Mouse (Mus musculus) heart, embryonic 12.5 days (tissue): Measurements from ENCODE around the gene Wif1. TPM values are rescaled to one million over a fixed set of nuclear protein-coding genes. Genes with fewer than 3 reads are reported as not detected.

ENCODE experiments used
- ATAC-seq: fragments of 200-750 bp; cut with Nextera tagmentation; 2 replicates; pipeline ENCODE4 v1.8.0; 2017; ENCODE audit warnings: moderate TSS enrichment, moderate library complexity; ENCODE audit not compliant: insufficient number of reproducible peaks, low FRiP score
- H3K27ac ChIP-seq: fragments of 300-500 bp; sonication (generic); 2 replicates; pipeline ENCODE4 v1.5.1; 2016; ENCODE audit warnings: mild to moderate bottlenecking, moderate library complexity; ENCODE audit not compliant: poor library complexity, severe bottlenecking
- H3K27me3 ChIP-seq: fragments of 300-500 bp; sonication (generic); replicated peaks from 2 replicates; pipeline ENCODE4 v1.6.1; 2016; ENCODE audit warnings: mild to moderate bottlenecking, moderate library complexity
- H3K36me3 ChIP-seq: fragments of 300-500 bp; sonication (generic); 2 replicates; pipeline ENCODE4 v1.6.1; 2016; ENCODE audit warnings: mild to moderate bottlenecking, moderate library complexity
- H3K4me1 ChIP-seq: fragments of 300-500 bp; sonication (generic); replicated peaks from 2 replicates; pipeline ENCODE4 v1.6.1; 2016; ENCODE audit warnings: mild to moderate bottlenecking
- H3K4me2 ChIP-seq: fragments of 300-500 bp; sonication (generic); 2 replicates; pipeline ENCODE4 v1.6.1; 2016; ENCODE audit warnings: mild to moderate bottlenecking, moderate library complexity
- H3K4me3 ChIP-seq: fragments of 300-500 bp; sonication (generic); 2 replicates; pipeline ENCODE4 v1.5.1; 2016; ENCODE audit warnings: mild to moderate bottlenecking
- H3K9ac ChIP-seq: fragments of 300-500 bp; sonication (generic); 2 replicates; pipeline ENCODE4 v1.6.1; 2016; ENCODE audit warnings: mild to moderate bottlenecking, moderate library complexity
- H3K9me3 ChIP-seq: fragments of 300-500 bp; sonication (generic); replicated peaks from 2 replicates; pipeline ENCODE4 v1.6.1; 2016; ENCODE audit warnings: mild to moderate bottlenecking, moderate library complexity
- WGBS: fragments of 180-500 bp; shearing (Covaris S2); methylation state at CpG from one replicate; pipeline ENCODE4 v1.1.7; 2016; 5-methylcytosine and 5-hydroxymethylcytosine counted together
- polyA plus RNA-seq: library from polyadenylated mRNA; unstranded; fragments of >200 nt; fragmentation: Nextera tagmentation; extraction: Ambion mirVana; gene quantifications from 2 replicates; pipeline ENCODE4 v1.2.1, GENCODE M21; 2016

Wif1 gene
- polyA plus RNA-seq, 1 experiment from 2014 or later, result 3.7 TPM

DNA sequence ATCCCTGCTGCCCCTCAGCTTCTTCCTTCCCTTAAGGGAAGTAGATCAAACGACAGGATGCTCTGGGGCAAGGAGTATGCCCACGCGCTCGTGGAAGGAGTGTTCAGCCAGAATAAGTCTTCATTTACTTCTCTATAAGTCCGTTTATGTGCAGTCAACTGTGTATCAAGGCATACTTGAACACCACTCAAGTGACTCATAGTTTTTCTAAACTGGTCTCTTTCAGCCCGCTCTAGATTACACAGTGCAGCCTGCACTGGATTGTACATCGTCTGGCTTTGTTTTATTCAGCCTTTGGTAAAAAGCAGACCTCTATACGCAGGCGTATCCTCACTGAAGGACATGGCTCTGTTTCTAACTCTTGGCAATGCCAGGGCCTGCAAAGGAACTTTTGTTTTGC is 46.7 kb downstream of the Wif1 start:
- no peaks in the 10 kb centered on the region for H3K27me3 ChIP-seq
- H3K4me2 ChIP-seq, result no peak overlapping the region
- H3K9ac ChIP-seq, result no peak overlapping the region
- no peak overlapping the region for H3K27ac ChIP-seq
- no peaks in the 10 kb centered on the region for H3K4me1 ChIP-seq
- H3K36me3 ChIP-seq, result no peaks in the 10 kb centered on the region
- H3K4me3 ChIP-seq, result no peak overlapping the region
- 80% methylated on average over 9 of the region's 9 CpGs for WGBS
- ATAC-seq, result no peak
- H3K9me3 ChIP-seq, result 0 out of 2 replicates have a peak, but pooled peaks cover 4% of the 10 kb centered on the region

DNA sequence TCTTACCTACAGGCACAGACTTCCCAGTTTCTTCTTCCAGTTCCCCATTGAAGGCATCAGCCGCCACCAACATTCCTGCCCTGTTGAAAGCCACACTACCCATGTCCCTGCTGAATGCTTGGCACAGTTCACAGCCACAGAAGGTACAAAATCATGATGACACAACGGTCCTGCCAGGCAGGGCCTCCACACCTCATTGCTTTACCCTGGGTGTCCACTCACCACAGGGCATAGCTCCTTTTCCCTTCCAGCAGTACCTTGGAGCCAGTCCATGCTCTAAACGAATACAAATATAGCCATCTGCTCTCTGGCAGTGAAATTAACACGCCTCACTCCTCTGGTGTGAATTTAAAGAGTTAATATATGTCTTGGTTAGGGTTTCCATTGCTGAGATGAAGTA is 49.1 kb downstream of the Wif1 start:
- WGBS, result 84% methylated on average over 4 of the region's 4 CpGs
- H3K27ac ChIP-seq, result no peak overlapping the region

DNA sequence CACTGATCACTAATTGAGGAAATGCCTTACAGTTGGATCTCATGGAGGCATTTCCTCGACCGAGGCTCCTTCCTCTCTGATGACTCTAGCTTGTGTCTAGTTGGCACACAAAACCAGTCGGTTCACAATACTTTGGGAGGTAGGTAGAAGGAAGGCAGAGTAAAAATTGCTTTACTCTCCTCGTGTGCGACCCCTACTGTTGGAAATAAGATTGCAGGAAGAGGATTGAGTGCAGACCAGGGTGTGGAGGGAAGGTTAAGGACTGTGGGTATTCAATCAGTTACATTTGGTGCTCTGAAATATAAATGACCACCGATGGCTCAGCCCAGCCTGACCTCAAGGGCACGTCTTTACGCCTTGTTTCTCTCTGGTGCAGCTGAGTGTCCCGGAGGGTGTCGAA is 49.8 kb downstream of the Wif1 start:
- no peak for ATAC-seq
- Histone ChIP-seq H3K9ac (no peak overlapping the region), H3K27me3 (no peaks in the 10 kb centered on the region), H3K4me3 (no peak overlapping the region), H3K36me3 (no peaks in the 10 kb centered on the region), H3K9me3 (no peaks in the 10 kb centered on the region), H3K4me1 (no peaks in the 10 kb centered on the region), H3K4me2 (no peak overlapping the region), H3K27ac (no peak overlapping the region)
- WGBS, result 56% methylated on average over 10 of the region's 10 CpGs

More for the DNA sequence above, 49.1 kb downstream of the Wif1 start:
- Histone ChIP-seq H3K4me1 (no peaks in the 10 kb centered on the region), H3K9me3 (no peaks in the 10 kb centered on the region), H3K9ac (no peak overlapping the region), H3K4me3 (no peak overlapping the region), H3K36me3 (no peaks in the 10 kb centered on the region), H3K4me2 (no peak overlapping the region), H3K27me3 (no peaks in the 10 kb centered on the region)
- no peak for ATAC-seq

DNA sequence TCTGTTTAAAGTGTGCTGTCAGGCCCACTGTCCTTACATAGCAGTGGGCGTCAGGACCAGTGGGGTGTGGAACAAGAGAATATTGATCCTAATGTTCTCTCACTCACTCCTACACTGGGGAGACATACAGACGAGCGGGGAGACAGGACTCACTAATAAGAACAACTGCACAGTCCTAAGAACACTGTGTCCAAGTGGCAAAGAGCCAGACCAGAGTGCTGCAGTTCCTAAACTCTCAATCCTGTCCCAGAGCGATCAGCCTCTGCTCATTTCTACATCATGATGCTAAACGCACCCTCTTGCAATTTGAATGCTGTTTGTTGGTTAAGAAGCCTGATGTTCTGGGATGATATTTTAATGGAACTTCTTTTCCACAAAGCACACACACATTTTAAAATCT is 54.9 kb downstream of the Wif1 start:
- no peaks in the 10 kb centered on the region for H3K9me3 ChIP-seq
- H3K27me3 ChIP-seq, result no peaks in the 10 kb centered on the region
- H3K27ac ChIP-seq, result no peak overlapping the region
- H3K4me1 ChIP-seq, result no peaks in the 10 kb centered on the region
- WGBS, result 74% methylated on average over 5 of the region's 5 CpGs
- no peak for ATAC-seq
- no peaks in the 10 kb centered on the region for H3K36me3 ChIP-seq
- no peak overlapping the region for H3K4me2 ChIP-seq
- no peak overlapping the region for H3K9ac ChIP-seq
- no peak overlapping the region for H3K4me3 ChIP-seq

DNA sequence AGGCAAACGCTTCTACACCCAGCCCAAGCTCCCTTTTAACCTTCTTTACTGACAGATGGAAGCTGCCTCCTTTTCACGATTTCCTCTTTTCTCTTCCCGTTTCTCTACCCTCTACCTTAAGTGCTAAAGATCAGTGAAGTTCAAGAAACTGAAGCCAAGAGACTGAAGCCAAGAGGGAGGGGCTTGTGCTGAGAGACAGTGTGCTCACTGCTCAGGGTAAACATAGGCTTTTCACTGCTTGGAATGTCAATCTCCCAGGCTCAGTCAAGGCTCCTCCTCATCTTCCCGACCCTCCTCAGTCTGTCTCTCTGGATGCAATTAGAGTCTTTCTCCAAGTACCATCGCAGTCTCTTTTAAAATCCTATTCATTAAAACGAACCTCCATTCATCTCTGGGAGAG is 55.6 kb downstream of the Wif1 start:
- ATAC-seq, result no peak

DNA sequence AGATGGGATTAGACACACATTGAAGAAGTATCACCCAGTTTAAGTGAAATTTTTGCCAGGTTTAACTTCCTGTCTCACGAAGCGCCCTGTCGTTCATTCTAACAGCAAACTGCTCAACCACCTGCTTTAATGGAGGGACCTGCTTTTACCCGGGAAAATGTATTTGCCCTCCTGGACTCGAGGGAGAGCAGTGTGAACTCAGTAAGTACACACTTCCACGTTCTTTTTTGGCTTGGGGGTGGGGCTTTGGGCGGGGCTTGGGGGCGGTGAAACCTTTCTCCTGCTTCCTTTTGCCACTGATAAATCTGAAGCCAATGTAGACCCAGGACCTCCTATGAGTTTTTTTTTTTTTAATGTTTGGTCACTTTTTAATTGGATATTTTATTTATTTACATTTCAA is 56.2 kb downstream of the Wif1 start:
- no peak overlapping the region for H3K4me3 ChIP-seq

More for the DNA sequence above, 55.6 kb downstream of the Wif1 start:
- WGBS, result 5% methylated on average over 6 of the region's 6 CpGs
- H3K4me1 ChIP-seq, result no peaks in the 10 kb centered on the region
- no peaks in the 10 kb centered on the region for H3K36me3 ChIP-seq
- no peaks in the 10 kb centered on the region for H3K27me3 ChIP-seq
- no peaks in the 10 kb centered on the region for H3K9me3 ChIP-seq
- H3K4me2 ChIP-seq, result peak overlapping the region; percentile 50
- H3K9ac ChIP-seq, result no peak overlapping the region
- peak overlapping the region; percentile 0; the same call in 1 of the 2 replicates for H3K4me3 ChIP-seq
- H3K27ac ChIP-seq, result no peak overlapping the region

DNA sequence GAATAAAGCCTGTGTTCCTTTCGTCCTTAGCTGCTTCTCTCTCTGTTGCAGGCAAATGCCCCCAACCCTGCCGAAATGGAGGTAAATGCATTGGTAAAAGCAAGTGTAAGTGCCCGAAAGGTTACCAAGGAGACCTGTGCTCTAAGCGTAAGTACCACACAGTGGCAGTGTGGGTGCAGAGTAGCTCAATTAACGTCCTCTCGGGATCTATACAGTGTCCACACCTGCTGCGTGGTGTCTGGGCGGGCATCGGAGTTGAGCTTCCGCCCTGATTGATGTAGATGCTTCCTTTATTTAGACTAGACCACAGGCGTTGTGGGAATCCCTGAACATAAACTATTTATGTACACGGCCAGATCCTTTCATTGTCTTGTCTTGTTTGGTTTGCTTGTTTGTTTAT is 62.2 kb downstream of the Wif1 start:
- no peaks in the 10 kb centered on the region for H3K36me3 ChIP-seq
- H3K4me2 ChIP-seq, result no peak overlapping the region
- no peak overlapping the region for H3K9ac ChIP-seq
- 67% methylated on average over 12 of the region's 12 CpGs for WGBS
- H3K27me3 ChIP-seq, result 0 out of 2 replicates have a peak, but pooled peaks cover 3% of the 10 kb centered on the region
- H3K27ac ChIP-seq, result no peak overlapping the region
- H3K4me1 ChIP-seq, result 0 out of 2 replicates have a peak, but pooled peaks cover 3% of the 10 kb centered on the region
- H3K4me3 ChIP-seq, result no peak overlapping the region
- no peaks in the 10 kb centered on the region for H3K9me3 ChIP-seq
- no peak for ATAC-seq

More for the DNA sequence above, 56.2 kb downstream of the Wif1 start:
- Histone ChIP-seq H3K9me3 (no peaks in the 10 kb centered on the region), H3K4me2 (peak overlapping the region; percentile 54), H3K27me3 (no peaks in the 10 kb centered on the region), H3K4me1 (no peaks in the 10 kb centered on the region), H3K27ac (no peak overlapping the region), H3K36me3 (no peaks in the 10 kb centered on the region), H3K9ac (no peak overlapping the region)
- no peak for ATAC-seq
- 29% methylated on average over 8 of the region's 8 CpGs for WGBS

DNA sequence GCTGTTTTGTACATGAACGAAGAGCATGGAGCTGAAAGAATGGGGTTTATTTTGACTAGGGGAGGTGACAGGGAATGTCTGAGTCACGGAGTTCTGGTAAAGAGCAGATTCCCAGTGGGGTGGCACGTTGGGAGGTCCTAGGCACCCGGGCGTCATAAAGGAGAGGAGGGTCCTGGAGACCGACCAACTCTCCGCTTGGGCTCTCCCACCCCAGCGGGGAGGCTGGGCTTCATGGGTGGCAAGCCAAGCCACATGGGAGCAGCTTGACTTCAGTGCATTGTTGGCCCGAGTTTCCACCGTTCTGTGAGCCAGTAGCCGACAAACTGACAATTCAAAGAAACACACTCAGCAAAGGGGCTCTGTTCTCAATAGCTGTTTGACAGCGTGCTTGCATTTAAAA is 64.5 kb downstream of the Wif1 start:
- Histone ChIP-seq H3K36me3 (no peaks in the 10 kb centered on the region), H3K9me3 (no peaks in the 10 kb centered on the region), H3K4me2 (no peak overlapping the region), H3K4me3 (no peak overlapping the region), H3K27me3 (0 out of 2 replicates have a peak, but pooled peaks cover 3% of the 10 kb centered on the region), H3K27ac (no peak overlapping the region), H3K9ac (no peak overlapping the region), H3K4me1 (0 out of 2 replicates have a peak, but pooled peaks cover 3% of the 10 kb centered on the region)
- ATAC-seq, result no peak
- 65% methylated on average over 12 of the region's 12 CpGs for WGBS

DNA sequence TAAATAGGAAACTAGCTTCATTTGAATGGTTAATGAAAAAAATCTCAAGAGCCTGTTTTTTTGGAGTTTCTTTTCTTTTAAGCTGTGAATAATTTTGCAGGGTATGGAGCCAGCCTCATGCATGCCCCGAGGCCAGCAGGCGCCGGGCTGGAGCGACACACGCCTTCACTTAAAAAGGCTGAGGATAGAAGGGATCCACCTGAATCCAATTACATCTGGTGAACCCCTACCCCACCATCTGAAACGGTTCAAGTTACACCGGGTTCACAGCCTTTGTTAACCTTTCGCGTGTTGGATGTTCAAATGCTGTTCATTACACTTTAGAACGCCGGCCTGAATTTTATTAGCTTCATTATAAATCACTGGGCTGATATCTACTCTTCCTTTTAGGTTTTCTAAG is 65.9 kb downstream of the Wif1 start:
- 72% methylated on average over 11 of the region's 11 CpGs for WGBS
- H3K9me3 ChIP-seq, result peaks cover 7% of the 10 kb centered on the region; the same call in 1 of the 2 replicates
- 0 out of 2 replicates have a peak, but pooled peaks cover 3% of the 10 kb centered on the region for H3K4me1 ChIP-seq
- H3K27ac ChIP-seq, result no peak overlapping the region
- H3K27me3 ChIP-seq, result 0 out of 2 replicates have a peak, but pooled peaks cover 3% of the 10 kb centered on the region
- H3K36me3 ChIP-seq, result no peaks in the 10 kb centered on the region
- no peak overlapping the region for H3K9ac ChIP-seq
- ATAC-seq, result no peak
- H3K4me2 ChIP-seq, result no peak overlapping the region
- no peak overlapping the region for H3K4me3 ChIP-seq

DNA sequence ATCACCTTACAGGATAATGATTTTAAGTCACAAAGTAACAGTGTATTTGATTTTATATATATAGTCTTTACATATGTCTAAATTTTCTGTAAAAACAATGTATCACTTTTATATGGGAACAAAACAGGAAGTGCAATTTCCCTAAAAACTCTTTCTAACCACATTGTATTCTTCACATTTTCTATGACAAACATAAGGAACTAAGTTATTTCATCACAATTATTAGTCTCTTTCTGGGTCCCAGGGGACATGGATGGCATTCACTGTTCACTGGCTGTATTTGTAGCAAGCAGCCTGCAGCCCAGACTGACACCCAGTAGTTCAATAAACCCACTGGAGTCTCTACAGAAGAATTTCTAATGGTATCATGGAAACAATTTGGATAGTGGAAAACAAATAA is 82.4 kb downstream of the Wif1 start:
- Histone ChIP-seq H3K4me3 (no peak overlapping the region), H3K27me3 (no peaks in the 10 kb centered on the region), H3K4me1 (no peaks in the 10 kb centered on the region)

DNA sequence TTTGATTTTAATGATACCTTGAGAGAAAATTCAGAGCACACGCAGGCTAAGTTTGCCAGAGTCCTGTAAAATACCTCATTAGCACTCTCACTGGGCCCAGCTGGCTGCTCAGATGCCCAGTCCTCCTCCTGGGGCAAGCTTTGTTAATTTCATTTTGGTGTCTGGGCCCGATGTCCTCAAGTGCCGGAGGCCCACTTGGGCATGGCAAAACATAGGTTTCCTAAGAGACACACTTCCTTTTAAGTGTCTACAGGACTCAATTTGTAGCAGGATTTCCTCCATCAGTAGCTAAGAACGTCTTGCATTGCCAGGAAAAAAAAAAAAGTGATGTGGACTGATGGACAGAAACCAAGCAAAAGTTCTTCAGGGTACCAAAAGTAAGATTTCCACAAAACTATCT is 82.9 kb downstream of the Wif1 start:
- ATAC-seq, result no peak
- Histone ChIP-seq H3K4me3 (no peak overlapping the region), H3K27ac (no peak overlapping the region), H3K9me3 (no peaks in the 10 kb centered on the region; the same call in 1 of the 2 replicates), H3K4me1 (no peaks in the 10 kb centered on the region), H3K4me2 (no peak overlapping the region), H3K36me3 (no peaks in the 10 kb centered on the region), H3K9ac (no peak overlapping the region), H3K27me3 (no peaks in the 10 kb centered on the region)
- WGBS, result 62% methylated on average over 4 of the region's 4 CpGs

More for the DNA sequence above, 82.4 kb downstream of the Wif1 start:
- no peak overlapping the region for H3K27ac ChIP-seq
- H3K36me3 ChIP-seq, result no peaks in the 10 kb centered on the region
- ATAC-seq, result no peak
- H3K9me3 ChIP-seq, result no peaks in the 10 kb centered on the region; the same call in 1 of the 2 replicates
- H3K4me2 ChIP-seq, result no peak overlapping the region
- H3K9ac ChIP-seq, result no peak overlapping the region

DNA sequence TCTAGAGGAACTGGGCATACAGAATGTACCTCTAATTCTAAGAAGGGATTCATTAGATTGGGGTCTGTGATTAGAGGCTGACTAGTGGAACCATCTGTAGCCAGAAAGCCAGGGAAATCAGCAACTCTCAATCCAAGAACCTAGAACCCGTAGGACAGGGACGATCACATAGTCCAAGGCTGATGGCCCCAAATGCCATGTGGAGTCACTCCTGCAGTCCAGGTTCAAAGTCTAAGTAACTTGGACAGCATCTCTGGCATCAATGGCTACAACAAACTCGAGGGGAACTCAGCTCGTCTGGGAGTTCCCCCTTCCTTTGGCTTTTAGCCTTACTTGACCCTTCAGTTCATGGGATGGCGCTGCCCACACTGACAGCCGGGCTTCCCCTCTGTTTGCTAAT is 87.0 kb downstream of the Wif1 start:
- Histone ChIP-seq H3K9ac (no peak overlapping the region), H3K4me1 (no peaks in the 10 kb centered on the region), H3K9me3 (no peaks in the 10 kb centered on the region), H3K4me2 (no peak overlapping the region), H3K27ac (no peak overlapping the region), H3K36me3 (no peaks in the 10 kb centered on the region), H3K27me3 (no peaks in the 10 kb centered on the region), H3K4me3 (no peak overlapping the region)
- ATAC-seq, result no peak
- WGBS, result 88% methylated on average over 6 of the region's 6 CpGs
